Mouse (Mus musculus) embryonic facial prominence, embryonic 14.5 days (tissue): Measurements from ENCODE around the gene Calb2. TPM values are rescaled to one million over a fixed set of nuclear protein-coding genes. Genes with fewer than 3 reads are reported as not detected.

Experiments used
- ATAC-seq: fragments of 200-750 bp; cut with Nextera tagmentation; 2 replicates; pipeline ENCODE4 v1.8.0; 2017; ENCODE audit warnings: low read depth, moderate number of reproducible peaks, moderate TSS enrichment
- DNase-seq: peaks from one replicate; pipeline ENCODE4 v3.0.0-alpha.2; 2015; ENCODE audit warnings: low spot score
- H3K27ac ChIP-seq: fragments of 300-500 bp; sonication (generic); replicated peaks from 2 replicates; pipeline ENCODE4 v1.5.1; 2014; ENCODE audit warnings: low read depth, mild to moderate bottlenecking, low read length, moderate library complexity
- H3K27me3 ChIP-seq: fragments of 300-500 bp; sonication (generic); replicated peaks from 2 replicates; pipeline ENCODE4 v1.6.1; 2014; ENCODE audit warnings: low read length; ENCODE audit not compliant: control insufficient read depth, insufficient read depth
- H3K36me3 ChIP-seq: fragments of 300-500 bp; sonication (generic); 2 replicates; pipeline ENCODE4 v1.6.1; 2014; ENCODE audit warnings: low read length, mixed read lengths; ENCODE audit not compliant: control insufficient read depth, insufficient read depth
- H3K4me1 ChIP-seq: fragments of 300-500 bp; sonication (generic); 2 replicates; pipeline ENCODE4 v1.6.1; 2014; ENCODE audit warnings: antibody characterized with exemption, low read length; ENCODE audit not compliant: control insufficient read depth, insufficient read depth
- H3K4me2 ChIP-seq: fragments of 300-500 bp; sonication (generic); 2 replicates; pipeline ENCODE4 v1.6.1; 2014; ENCODE audit warnings: low read depth, mild to moderate bottlenecking, low read length, moderate library complexity, mixed read lengths
- H3K4me3 ChIP-seq: fragments of 300-500 bp; sonication (generic); 2 replicates; pipeline ENCODE4 v1.5.1; 2014; ENCODE audit warnings: low read depth, mild to moderate bottlenecking, low read length
- H3K9ac ChIP-seq: fragments of 300-500 bp; sonication (generic); 2 replicates; pipeline ENCODE4 v1.6.1; 2014; ENCODE audit warnings: low read depth, mild to moderate bottlenecking, low read length, moderate library complexity, mixed read lengths
- H3K9me3 ChIP-seq: fragments of 300-500 bp; sonication (generic); 2 replicates; pipeline ENCODE4 v1.6.1; 2016; ENCODE audit warnings: low read length; ENCODE audit not compliant: control insufficient read depth
- WGBS: fragments of 180-500 bp; shearing (Covaris S2); extraction: QIAGEN DNeasy Blood & Tissue Kit; methylation state at CpG from one replicate; pipeline ENCODE4 v1.1.7; 2014; 5-methylcytosine and 5-hydroxymethylcytosine counted together
- polyA plus RNA-seq: library from polyadenylated mRNA; unstranded; fragments of >200 nt; fragmentation: Nextera tagmentation; extraction: Ambion mirVana; gene quantifications from 2 replicates; pipeline ENCODE4 v1.2.1, GENCODE M21; 2014

Gene Calb2
- polyA plus RNA-seq, result 14.7 and 17.5 TPM in 2 replicates

- H3K27ac ChIP-seq, result no peak within 1 kb of the TSS
- H3K27me3 ChIP-seq, result peaks cover 36% of the 10 kb centered on the region
- WGBS, result 0% methylated on average over 23 of the region's 33 CpGs
- H3K36me3 ChIP-seq, result no peaks in the 10 kb centered on the region
- DNase-seq (peak; percentile 49), ATAC-seq (peak; percentile 86; the same call in 1 of the 2 replicates)
- H3K9ac ChIP-seq, result no peak within 1 kb of the TSS
- peak within 1 kb of the TSS; percentile 36 for H3K4me2 ChIP-seq
- no peaks in the 10 kb centered on the region for H3K4me1 ChIP-seq
- H3K4me3 ChIP-seq, result peak within 1 kb of the TSS; percentile 14; the same call in 1 of the 2 replicates
- H3K9me3 ChIP-seq, result no peaks in the 10 kb centered on the region
Measured at GRCm38 (mm10) chr8:110168046-110168445, at the start of gene Calb2. Calb2 (minus strand) TSS chr8:110168210.

GRCm38 (mm10) chr8:110217681-110218131, 49.7 kb upstream of the Calb2 start:
- Histone ChIP-seq H3K9ac (peak overlapping the region; percentile 50), H3K9me3 (no peaks in the 10 kb centered on the region), H3K36me3 (peaks cover 20% of the 10 kb centered on the region), H3K27ac (no peak overlapping the region), H3K4me1 (peaks cover 10% of the 10 kb centered on the region), H3K27me3 (no peaks in the 10 kb centered on the region), H3K4me3 (peak overlapping the region; percentile 59), H3K4me2 (peak overlapping the region; percentile 70)
- DNase-seq (peak; percentile 99), ATAC-seq (peak; percentile 99)
- WGBS, result under 1% methylated on average over 41 of the region's 43 CpGs

- H3K9me3 ChIP-seq, result no peaks in the 10 kb centered on the region
- ATAC-seq, result peak; percentile 3; the same call in 1 of the 2 replicates
- no peak for DNase-seq
- peaks cover 10% of the 10 kb centered on the region for H3K4me1 ChIP-seq
- no peaks in the 10 kb centered on the region for H3K27me3 ChIP-seq
- peak overlapping the region; percentile 21; the same call in 1 of the 2 replicates for H3K9ac ChIP-seq
- peak overlapping the region; percentile 59 for H3K4me3 ChIP-seq
- peaks cover 15% of the 10 kb centered on the region for H3K36me3 ChIP-seq
- peak overlapping the region; percentile 70 for H3K4me2 ChIP-seq
- H3K27ac ChIP-seq, result 0 out of 2 replicates have a peak overlapping the region, but pooled peaks have one; percentile 6
- WGBS, result 40% methylated on average over 5 of the region's 5 CpGs
Measured at GRCm38 (mm10) chr8:110217198-110217597, 49.2 kb upstream of the Calb2 start.

- H3K27ac ChIP-seq, result no peak overlapping the region
- H3K27me3 ChIP-seq, result no peaks in the 10 kb centered on the region
- ATAC-seq (no peak), DNase-seq (no peak)
- peaks cover 10% of the 10 kb centered on the region for H3K4me1 ChIP-seq
- H3K4me2 ChIP-seq, result no peak overlapping the region
- no peak overlapping the region for H3K9ac ChIP-seq
- 76% methylated on average over 5 of the region's 5 CpGs for WGBS
- H3K9me3 ChIP-seq, result no peaks in the 10 kb centered on the region
- peaks cover 6% of the 10 kb centered on the region for H3K36me3 ChIP-seq
- no peak overlapping the region for H3K4me3 ChIP-seq
Measured at GRCm38 (mm10) chr8:110216253-110216652, 48.2 kb upstream of the Calb2 start.

GRCm38 (mm10) chr8:110215365-110215764, 47.4 kb upstream of the Calb2 start, which contains the start of gene Cmtr2:
Cmtr2 (plus strand) TSS chr8:110215665.
- H3K4me3 ChIP-seq, result no peak within 1 kb of the TSS
- DNase-seq (no peak), ATAC-seq (no peak)
- H3K36me3 ChIP-seq, result no peaks in the 10 kb centered on the region
- H3K9me3 ChIP-seq, result no peaks in the 10 kb centered on the region
- H3K4me1 ChIP-seq, result peaks cover 10% of the 10 kb centered on the region
- 69% methylated on average over 7 of the region's 7 CpGs for WGBS
- H3K9ac ChIP-seq, result no peak within 1 kb of the TSS
- no peak within 1 kb of the TSS for H3K27ac ChIP-seq
- no peaks in the 10 kb centered on the region for H3K27me3 ChIP-seq
- no peak within 1 kb of the TSS for H3K4me2 ChIP-seq

GRCm38 (mm10) chr8:110201806-110202205, 33.8 kb upstream of the Calb2 start:
- H3K9ac ChIP-seq, result no peak overlapping the region
- no peaks in the 10 kb centered on the region for H3K36me3 ChIP-seq
- WGBS, result 32% methylated on average over 11 of the region's 11 CpGs
- ATAC-seq (no peak), DNase-seq (no peak)
- no peak overlapping the region for H3K4me3 ChIP-seq
- no peaks in the 10 kb centered on the region for H3K27me3 ChIP-seq
- no peak overlapping the region for H3K4me2 ChIP-seq
- H3K27ac ChIP-seq, result no peak overlapping the region
- H3K9me3 ChIP-seq, result no peaks in the 10 kb centered on the region
- H3K4me1 ChIP-seq, result no peaks in the 10 kb centered on the region

- peak; percentile 89 for DNase-seq
- Histone ChIP-seq H3K27ac (no peak overlapping the region), H3K4me1 (no peaks in the 10 kb centered on the region), H3K4me3 (no peak overlapping the region), H3K9ac (no peak overlapping the region), H3K9me3 (no peaks in the 10 kb centered on the region), H3K36me3 (no peaks in the 10 kb centered on the region), H3K27me3 (no peaks in the 10 kb centered on the region), H3K4me2 (no peak overlapping the region)
- ATAC-seq, result no peak
- WGBS, result 0% methylated on average over 5 of the region's 5 CpGs
Measured at GRCm38 (mm10) chr8:110196678-110197077, 28.7 kb upstream of the Calb2 start.

GRCm38 (mm10) chr8:110188961-110189750, 21.1 kb upstream of the Calb2 start:
- peak; percentile 13 for DNase-seq
- Histone ChIP-seq H3K9ac (no peak overlapping the region), H3K36me3 (no peaks in the 10 kb centered on the region), H3K27me3 (peaks cover 3% of the 10 kb centered on the region; the same call in 1 of the 2 replicates), H3K4me2 (no peak overlapping the region), H3K4me3 (no peak overlapping the region), H3K4me1 (no peaks in the 10 kb centered on the region), H3K27ac (no peak overlapping the region), H3K9me3 (no peaks in the 10 kb centered on the region)
- ATAC-seq, result no peak
- 12% methylated on average over 8 of the region's 8 CpGs for WGBS
